Mouse (Mus musculus): ENCODE measurements around the gene Il1f6. TPM values are rescaled to one million over a fixed set of nuclear protein-coding genes. Genes with fewer than 3 reads are reported as not detected.
"Not testable (repeated sequence)": the region's sequence is repeated elsewhere in the genome, so short reads cannot be mapped to it uniquely, and the experiment has no call there.

Il1f6 gene
- not detected in 2 replicates for polyA plus RNA-seq (2016; fragmentation: Nextera tagmentation; extraction: Ambion mirVana)

DNA sequence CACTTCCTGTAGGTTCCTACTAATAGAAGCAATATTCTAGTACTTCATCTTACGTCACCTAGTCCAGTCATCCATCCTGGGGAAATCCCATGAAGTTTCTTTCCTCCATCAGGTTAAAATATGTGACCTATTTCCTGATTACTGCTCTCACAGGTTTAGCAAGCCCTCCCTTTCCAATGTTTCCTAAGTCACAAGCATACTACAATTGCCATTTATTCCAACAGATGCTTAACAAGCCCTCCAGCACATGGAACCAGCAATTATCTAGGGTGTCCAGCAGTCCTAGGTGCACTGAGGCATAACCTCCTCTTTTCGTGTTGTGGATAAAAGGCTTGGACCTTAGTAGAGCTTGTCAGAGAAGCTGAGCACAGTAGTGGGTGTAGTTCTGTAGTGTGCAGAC lies at the start of gene Il1f6:
Gene Il1f6 (plus strand): TSS at position 301 of the 400 bp plus-strand sequence.
- no peak for DNase-seq (ENCODE audit: low spot score)
- WGBS: 77% methylated on average over 2 of the region's 2 CpGs
- Histone ChIP-seq H3K27me3 (ENCODE audit: insufficient read depth, poor library complexity, severe bottlenecking) (no peaks in the 10 kb centered on the region), H3K27ac (no peak within 1 kb of the TSS), H3K9me3 (no peaks in the 10 kb centered on the region), H3K4me3 (no peak within 1 kb of the TSS), H3K4me1 (no peaks in the 10 kb centered on the region), H3K36me3 (no peaks in the 10 kb centered on the region)

DNA sequence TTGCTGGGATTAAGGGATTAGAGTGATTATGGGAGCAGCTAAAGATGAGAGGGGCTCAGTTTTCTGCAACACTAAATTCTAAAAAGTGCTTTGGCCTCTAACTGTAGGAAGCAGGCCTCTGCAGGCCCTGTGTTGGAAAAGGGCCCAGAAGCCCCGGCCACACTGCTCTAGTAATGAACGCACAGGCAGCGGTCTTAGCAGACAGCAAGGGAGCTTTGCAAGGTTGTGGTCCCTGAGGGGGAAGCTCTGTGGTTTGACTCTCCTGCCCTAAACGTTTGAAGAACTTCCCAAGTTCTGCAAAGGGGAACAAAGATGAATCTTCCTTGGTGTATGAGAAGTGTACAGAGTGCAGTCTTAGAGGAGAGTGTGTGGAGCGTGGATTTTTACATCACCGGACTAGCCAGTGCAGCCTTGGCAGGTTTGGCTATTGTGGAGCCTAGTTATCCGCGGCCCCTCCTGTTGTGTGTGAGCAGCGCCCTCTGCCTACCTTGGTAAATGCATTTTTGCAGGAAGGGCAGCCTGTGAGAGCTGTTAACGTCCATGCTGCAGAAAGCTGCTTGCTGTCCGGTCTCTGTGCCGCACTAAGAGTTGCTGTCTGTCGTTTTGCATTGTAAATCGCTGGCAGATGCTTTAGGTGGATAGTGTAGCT lies 33.4 kb upstream of the Il1f6 start:
- H3K9me3 ChIP-seq; H3K27ac ChIP-seq; H3K27me3 ChIP-seq (ENCODE audit: insufficient read depth, poor library complexity, severe bottlenecking); H3K4me1 ChIP-seq; H3K36me3 ChIP-seq; H3K4me3 ChIP-seq: not testable (repeated sequence)
- 21% methylated on average over 14 of the region's 14 CpGs for WGBS
- DNase-seq (ENCODE audit: low spot score): peak; percentile 75

DNA sequence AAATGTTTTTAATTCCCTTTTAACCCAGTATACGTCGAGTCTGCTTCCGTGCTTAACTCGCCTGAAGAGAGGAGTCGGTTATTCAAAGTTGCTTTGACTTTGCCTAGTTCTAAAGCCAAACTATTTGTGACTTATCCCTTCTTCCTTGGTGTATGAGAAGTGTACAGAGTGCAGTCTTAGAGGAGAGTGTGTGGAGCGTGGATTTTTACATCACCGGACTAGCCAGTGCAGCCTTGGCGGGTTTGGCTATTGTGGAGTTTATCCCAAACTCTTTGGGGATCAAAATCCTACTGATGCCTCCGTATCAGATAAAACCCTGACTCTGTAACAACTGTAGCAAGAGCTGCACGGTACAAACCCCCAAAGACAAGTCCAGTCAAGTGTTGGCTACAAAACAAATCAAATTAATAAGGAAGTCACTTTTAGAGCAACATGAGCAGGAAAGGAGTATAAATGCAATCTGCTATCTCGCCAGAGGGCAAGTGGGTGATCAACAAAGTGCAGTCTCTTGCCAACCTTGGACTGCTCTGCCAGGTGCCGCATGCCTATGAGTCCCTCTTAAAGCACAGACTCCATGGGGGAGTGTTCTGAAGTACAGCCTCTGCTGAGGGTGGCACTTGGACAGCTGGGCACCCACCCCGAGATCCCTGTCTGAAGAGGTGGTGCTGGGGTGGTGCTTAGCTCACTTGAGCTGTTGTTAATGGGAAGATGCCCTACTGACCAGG lies 32.6 kb upstream of the Il1f6 start:
- not testable (repeated sequence) for H3K27ac ChIP-seq; H3K4me1 ChIP-seq; H3K4me3 ChIP-seq; DNase-seq (ENCODE audit: low spot score); H3K9me3 ChIP-seq; H3K36me3 ChIP-seq; H3K27me3 ChIP-seq (ENCODE audit: insufficient read depth, poor library complexity, severe bottlenecking)
- 61% methylated on average over 13 of the region's 13 CpGs for WGBS

- DNase-seq (ENCODE audit: low spot score); H3K27ac ChIP-seq; H3K27me3 ChIP-seq (ENCODE audit: insufficient read depth, poor library complexity, severe bottlenecking); H3K4me3 ChIP-seq; H3K4me1 ChIP-seq; H3K9me3 ChIP-seq; H3K36me3 ChIP-seq: not testable (repeated sequence)
Observed at GRCm38 (mm10) chr2:24184092-24184491, 31.1 kb upstream of the Il1f6 start.

DNA sequence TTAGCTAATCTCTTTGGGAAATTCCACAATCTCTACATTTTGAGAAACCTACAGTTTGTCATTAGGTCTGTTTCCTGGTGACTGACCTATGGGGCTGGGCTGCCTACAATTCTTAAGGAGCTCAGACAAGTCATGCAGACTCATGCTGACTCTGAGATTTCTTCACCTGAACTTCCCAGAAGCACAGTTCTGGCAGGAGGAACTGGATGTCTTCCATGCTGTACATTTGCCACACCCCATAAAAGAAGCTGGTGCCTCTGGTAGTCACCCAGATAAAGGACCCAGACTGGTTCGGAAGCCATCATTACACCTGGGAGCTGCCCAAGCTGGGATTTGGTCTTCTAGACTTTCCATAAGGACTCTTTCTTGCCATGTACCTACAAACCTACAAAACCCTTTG lies 29.0 kb upstream of the Il1f6 start, which contains the start of gene Il1f9:
Gene Il1f9 (plus strand): TSS at position 301 of the 400 bp plus-strand sequence.
- WGBS: 84% methylated on average over 1 of the region's 1 CpGs
- H3K4me1 ChIP-seq: no peaks in the 10 kb centered on the region
- no peak within 1 kb of the TSS for H3K4me3 ChIP-seq
- no peak within 1 kb of the TSS for H3K27ac ChIP-seq
- no peaks in the 10 kb centered on the region for H3K9me3 ChIP-seq
- no peaks in the 10 kb centered on the region for H3K36me3 ChIP-seq
- DNase-seq (ENCODE audit: low spot score): no peak
- no peaks in the 10 kb centered on the region for H3K27me3 ChIP-seq (ENCODE audit: insufficient read depth, poor library complexity, severe bottlenecking)

GRCm38 (mm10) chr2:24187585-24187984 lies 27.6 kb upstream of the Il1f6 start:
- Histone ChIP-seq H3K4me1 (no peaks in the 10 kb centered on the region), H3K27me3 (ENCODE audit: insufficient read depth, poor library complexity, severe bottlenecking) (no peaks in the 10 kb centered on the region), H3K36me3 (no peaks in the 10 kb centered on the region), H3K27ac (no peak overlapping the region), H3K9me3 (no peaks in the 10 kb centered on the region), H3K4me3 (no peak overlapping the region)
- 80% methylated on average over 6 of the region's 6 CpGs for WGBS
- DNase-seq (ENCODE audit: low spot score): no peak

GRCm38 (mm10) chr2:24188189-24188588 lies 27.0 kb upstream of the Il1f6 start:
- Histone ChIP-seq H3K36me3 (no peaks in the 10 kb centered on the region), H3K4me1 (no peaks in the 10 kb centered on the region), H3K4me3 (no peak overlapping the region), H3K27ac (no peak overlapping the region), H3K27me3 (ENCODE audit: insufficient read depth, poor library complexity, severe bottlenecking) (no peaks in the 10 kb centered on the region), H3K9me3 (no peaks in the 10 kb centered on the region)
- DNase-seq (ENCODE audit: low spot score): no peak
- 67% methylated on average over 1 of the region's 1 CpGs for WGBS

DNA sequence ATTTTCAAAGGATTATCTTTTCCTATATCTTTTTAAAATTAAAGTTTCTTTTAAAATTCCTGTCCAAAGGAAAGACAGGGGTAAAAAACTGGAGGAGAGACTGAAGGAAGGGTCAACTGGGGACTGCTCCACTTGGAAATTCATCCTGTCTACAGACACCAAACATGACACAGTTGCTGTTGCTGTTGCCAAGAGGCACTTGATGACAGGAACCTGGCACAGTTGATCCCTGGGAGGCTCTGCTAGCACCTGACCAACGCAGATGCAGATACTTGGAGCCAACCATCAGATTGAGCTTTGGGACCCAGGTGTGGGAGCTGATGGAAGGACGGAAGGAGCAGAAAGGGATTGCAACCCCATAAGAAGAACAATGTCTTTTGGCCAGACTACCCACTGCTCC lies 12.0 kb downstream of the Il1f6 start:
- Histone ChIP-seq H3K27ac (no peak overlapping the region), H3K4me1 (no peaks in the 10 kb centered on the region), H3K9me3 (no peaks in the 10 kb centered on the region), H3K36me3 (no peaks in the 10 kb centered on the region), H3K27me3 (ENCODE audit: insufficient read depth, poor library complexity, severe bottlenecking) (no peaks in the 10 kb centered on the region), H3K4me3 (no peak overlapping the region)
- no peak for DNase-seq (ENCODE audit: low spot score)
- 60% methylated on average over 2 of the region's 2 CpGs for WGBS

DNA sequence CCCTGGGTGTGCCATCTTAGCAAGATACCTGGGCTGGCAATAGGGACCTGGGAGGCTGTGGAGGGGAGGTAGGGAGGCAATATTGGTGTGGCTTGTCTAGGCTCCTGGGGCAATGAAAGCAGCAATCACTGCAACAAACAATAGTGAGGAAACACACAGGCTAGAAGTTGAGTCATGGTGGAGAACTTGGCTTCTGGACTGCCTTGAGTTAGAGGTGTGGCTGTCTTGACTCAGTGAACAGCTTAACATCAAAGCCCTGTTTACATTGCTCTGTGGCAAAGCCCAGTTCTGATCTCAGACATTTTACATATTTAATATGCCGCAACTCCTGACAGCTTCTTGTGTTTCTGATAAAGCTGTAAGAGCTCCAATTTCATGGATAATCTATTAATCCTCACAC lies 52.3 kb downstream of the Il1f6 start:
- no peaks in the 10 kb centered on the region for H3K27me3 ChIP-seq (ENCODE audit: insufficient read depth, poor library complexity, severe bottlenecking)
- H3K36me3 ChIP-seq: no peaks in the 10 kb centered on the region
- no peaks in the 10 kb centered on the region for H3K4me1 ChIP-seq
- no peak overlapping the region for H3K27ac ChIP-seq
- DNase-seq (ENCODE audit: low spot score): no peak
- no peaks in the 10 kb centered on the region for H3K9me3 ChIP-seq
- WGBS: 89% methylated on average over 1 of the region's 1 CpGs
- no peak overlapping the region for H3K4me3 ChIP-seq

DNA sequence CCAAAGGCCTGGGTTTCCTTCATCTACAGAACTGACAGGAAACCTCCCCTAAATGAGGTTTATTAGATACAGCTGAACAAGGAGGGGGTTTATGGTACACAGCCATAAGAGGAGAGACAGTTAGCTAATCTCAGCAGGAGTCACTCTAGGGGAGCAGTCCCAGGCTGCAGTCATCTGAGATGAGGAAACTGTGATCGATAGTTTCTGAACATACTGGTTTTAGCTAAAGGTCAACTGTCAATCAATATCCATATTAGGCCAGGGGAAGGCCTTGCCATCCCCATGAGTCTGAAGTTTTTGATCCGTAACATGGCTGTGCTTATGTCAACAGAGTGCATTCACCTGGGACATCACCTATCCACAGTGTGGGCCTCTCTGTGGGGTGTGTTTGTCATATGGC lies 58.4 kb downstream of the Il1f6 start:
- no peak overlapping the region for H3K27ac ChIP-seq
- no peaks in the 10 kb centered on the region for H3K36me3 ChIP-seq
- WGBS: 82% methylated on average over 2 of the region's 2 CpGs
- H3K4me3 ChIP-seq: no peak overlapping the region
- no peak for DNase-seq (ENCODE audit: low spot score)
- no peaks in the 10 kb centered on the region for H3K4me1 ChIP-seq
- no peaks in the 10 kb centered on the region for H3K9me3 ChIP-seq
- no peaks in the 10 kb centered on the region for H3K27me3 ChIP-seq (ENCODE audit: insufficient read depth, poor library complexity, severe bottlenecking)

DNA sequence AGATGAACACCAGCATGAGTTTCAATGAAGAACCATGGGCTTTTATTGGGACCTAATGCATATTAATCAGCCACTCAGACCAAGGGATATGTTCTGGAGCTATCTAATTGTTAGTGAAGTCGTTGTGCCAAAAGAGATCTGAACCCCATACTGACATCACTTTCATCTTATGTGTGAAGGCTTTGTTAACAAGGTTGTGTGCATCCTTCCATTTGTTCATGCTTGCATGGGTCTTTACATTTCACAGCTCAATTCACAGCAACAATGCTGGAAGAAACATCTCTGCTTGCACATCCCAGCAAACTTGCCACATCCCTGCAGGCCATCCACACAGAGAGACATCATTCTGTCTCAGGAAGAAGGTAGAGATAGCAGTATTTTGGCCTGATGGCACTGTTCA lies 59.9 kb downstream of the Il1f6 start:
- Histone ChIP-seq H3K4me3 (no peak overlapping the region), H3K27ac (no peak overlapping the region), H3K4me1 (no peaks in the 10 kb centered on the region), H3K36me3 (no peaks in the 10 kb centered on the region), H3K9me3 (no peaks in the 10 kb centered on the region), H3K27me3 (ENCODE audit: insufficient read depth, poor library complexity, severe bottlenecking) (no peaks in the 10 kb centered on the region)
- no peak for DNase-seq (ENCODE audit: low spot score)
- 57% methylated on average over 1 of the region's 1 CpGs for WGBS
